Mouse (Mus musculus) testis, adult 2 months (tissue): Measurements from ENCODE around the gene 6030408B16Rik.

Experiments used
- CTCF ChIP-seq: fragments of 200-500 bp; IDR thresholded peaks from 2 replicates; pipeline ENCODE4 v1.5.1; 2012; ENCODE audit warnings: low read depth, mild to moderate bottlenecking, inconsistent platforms, low read length, moderate library complexity; ENCODE audit not compliant: control insufficient read depth, insufficient read depth, insufficient replicate concordance
- POLR2A ChIP-seq: fragments of 200-500 bp; IDR thresholded peaks from 2 replicates; pipeline ENCODE4 v1.6.1; 2012; ENCODE audit warnings: low read depth, mild to moderate bottlenecking, inconsistent platforms, low read length, moderate library complexity; ENCODE audit not compliant: control insufficient read depth

DNA sequence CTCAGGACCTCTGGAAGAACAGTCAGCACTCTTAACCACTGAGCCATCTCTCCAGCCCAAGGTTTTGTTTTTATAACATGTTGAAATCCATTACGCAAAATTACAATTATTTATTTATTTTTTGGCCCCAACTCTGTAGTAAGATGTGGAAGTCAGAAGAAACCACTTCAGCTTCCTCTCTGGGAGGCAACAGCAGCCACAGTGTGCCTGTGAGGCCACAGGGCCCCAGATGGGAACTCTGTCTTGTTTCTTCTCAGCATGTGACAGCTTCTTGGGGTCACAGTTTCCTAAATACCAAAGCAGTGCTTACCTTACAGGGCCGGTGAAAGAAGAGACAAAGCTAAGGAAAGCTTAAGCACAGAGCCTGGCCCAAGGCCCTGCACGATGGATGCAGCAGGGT lies 49.0 kb upstream of the 6030408B16Rik start:
- TF ChIP-seq CTCF (no peak), POLR2A (no peak)
